Mouse (Mus musculus) hindbrain, embryonic 14.5 days (tissue): Measurements from ENCODE around the gene Cpne4. TPM values are rescaled to one million over a fixed set of nuclear protein-coding genes. Genes with fewer than 3 reads are reported as not detected.

Experiments used
- ATAC-seq: fragments of 200-750 bp; cut with Nextera tagmentation; 2 replicates; pipeline ENCODE4 v1.8.0; 2017; ENCODE audit warnings: moderate number of reproducible peaks, mild to moderate bottlenecking, moderate TSS enrichment, moderate library complexity; ENCODE audit not compliant: low FRiP score
- DNase-seq: peaks from one replicate; pipeline ENCODE4 v3.0.0-alpha.2; 2015; ENCODE audit warnings: low spot score
- H3K27ac ChIP-seq: fragments of 300-500 bp; sonication (generic); 2 replicates; pipeline ENCODE4 v1.5.1; 2014; ENCODE audit warnings: mild to moderate bottlenecking, moderate library complexity
- H3K27me3 ChIP-seq: fragments of 300-500 bp; sonication (generic); 2 replicates; pipeline ENCODE4 v1.6.1; 2014; ENCODE audit warnings: mild to moderate bottlenecking, low read length, mixed read lengths; ENCODE audit not compliant: control insufficient read depth, insufficient read depth
- H3K36me3 ChIP-seq: fragments of 300-500 bp; sonication (generic); replicated peaks from 2 replicates; pipeline ENCODE4 v1.6.1; 2014; ENCODE audit not compliant: control insufficient read depth, insufficient read depth
- H3K4me1 ChIP-seq: fragments of 300-500 bp; sonication (generic); replicated peaks from 2 replicates; pipeline ENCODE4 v1.6.1; 2014; ENCODE audit warnings: antibody characterized with exemption, low read length, mixed read lengths; ENCODE audit not compliant: control insufficient read depth, insufficient read depth
- H3K4me2 ChIP-seq: fragments of 300-500 bp; sonication (generic); replicated peaks from 2 replicates; pipeline ENCODE4 v1.6.1; 2014; ENCODE audit warnings: mild to moderate bottlenecking, moderate library complexity
- H3K4me3 ChIP-seq: fragments of 300-500 bp; sonication (generic); replicated peaks from 2 replicates; pipeline ENCODE4 v1.5.1; 2014; ENCODE audit warnings: mild to moderate bottlenecking, low read length
- H3K9ac ChIP-seq: fragments of 300-500 bp; sonication (generic); 2 replicates; pipeline ENCODE4 v1.6.1; 2014
- H3K9me3 ChIP-seq: fragments of 300-500 bp; sonication (generic); 2 replicates; pipeline ENCODE4 v1.6.1; 2016; ENCODE audit warnings: low read length; ENCODE audit not compliant: control insufficient read depth
- WGBS: fragments of 180-500 bp; shearing (Covaris S2); extraction: QIAGEN DNeasy Blood & Tissue Kit; methylation state at CpG from one replicate; pipeline ENCODE4 v1.1.7; 2014; 5-methylcytosine and 5-hydroxymethylcytosine counted together
- polyA plus RNA-seq: library from polyadenylated mRNA; unstranded; fragments of >200 nt; fragmentation: Nextera tagmentation; extraction: Ambion mirVana; gene quantifications from 2 replicates; pipeline ENCODE4 v1.2.1, GENCODE M21; 2014

The Cpne4 gene
- polyA plus RNA-seq, 1 experiment from 2014 or later = 11.5 TPM

DNA sequence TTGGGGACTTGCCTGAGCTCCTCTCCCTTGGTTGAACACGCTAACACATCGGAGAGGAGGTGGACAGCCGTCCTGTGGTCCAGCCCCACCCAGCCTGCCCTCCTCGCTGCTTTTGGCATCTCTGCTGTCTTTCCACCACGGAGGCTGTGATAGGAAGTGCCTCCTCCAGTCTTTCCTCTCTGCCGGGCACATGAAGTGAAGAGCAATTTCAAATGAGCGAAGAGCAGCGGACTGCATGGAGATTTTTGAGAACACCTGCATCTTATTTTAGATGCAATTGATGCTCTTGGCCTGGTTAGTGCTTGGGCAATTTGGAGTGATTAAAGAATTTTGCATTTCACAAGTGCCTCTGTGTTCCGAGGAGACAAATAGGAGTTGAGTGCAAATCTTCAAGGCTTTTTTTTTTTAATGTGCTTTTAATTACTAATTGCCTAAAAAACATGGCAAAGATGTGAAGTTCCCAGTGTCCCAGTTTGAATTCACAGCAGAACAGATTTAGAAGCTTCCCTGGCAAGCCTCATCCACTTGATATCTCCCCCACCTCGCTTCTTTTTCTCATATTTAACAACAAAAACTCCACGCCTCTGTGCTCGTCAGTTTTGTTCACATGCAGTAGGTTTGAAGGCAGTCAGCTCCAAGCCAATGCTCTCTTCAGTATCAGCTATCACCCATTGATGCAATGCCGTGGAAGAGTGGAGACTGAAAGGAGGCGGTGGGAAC is 195.7 kb downstream of the Cpne4 start:
- 84% methylated on average over 14 of the region's 14 CpGs for WGBS
- no peak for DNase-seq
- H3K36me3 ChIP-seq = no peaks in the 10 kb centered on the region
- no peak overlapping the region for H3K27ac ChIP-seq
- H3K9ac ChIP-seq = no peak overlapping the region
- H3K9me3 ChIP-seq = no peaks in the 10 kb centered on the region
- no peak overlapping the region for H3K4me2 ChIP-seq
- no peaks in the 10 kb centered on the region for H3K4me1 ChIP-seq
- H3K4me3 ChIP-seq = no peak overlapping the region
- H3K27me3 ChIP-seq = no peaks in the 10 kb centered on the region
- no peak for ATAC-seq

DNA sequence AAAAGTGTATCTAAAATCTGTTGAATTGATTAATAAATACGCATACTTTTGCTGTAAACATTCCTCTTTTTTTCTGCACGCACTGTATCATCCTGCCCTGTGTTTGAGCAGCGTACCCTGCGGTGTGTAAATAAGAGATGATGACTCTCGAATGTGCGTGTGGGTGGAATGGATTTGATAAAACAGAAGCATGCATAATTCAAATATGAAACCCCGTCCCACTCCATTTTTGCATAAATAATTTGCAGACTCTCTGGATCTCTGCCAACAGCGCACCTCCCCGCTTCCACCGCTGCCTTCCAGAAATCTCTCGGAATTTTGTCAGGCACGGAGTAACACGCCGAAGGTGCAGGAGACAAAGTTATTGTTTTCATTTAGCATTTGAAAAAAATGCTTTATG is 208.4 kb downstream of the Cpne4 start:
- DNase-seq (peak; percentile 53), ATAC-seq (no peak)
- Histone ChIP-seq H3K36me3 (no peaks in the 10 kb centered on the region), H3K4me2 (0 out of 2 replicates have a peak overlapping the region, but pooled peaks have one; percentile 17), H3K4me1 (no peaks in the 10 kb centered on the region), H3K27me3 (no peaks in the 10 kb centered on the region), H3K4me3 (no peak overlapping the region), H3K27ac (no peak overlapping the region), H3K9ac (no peak overlapping the region), H3K9me3 (no peaks in the 10 kb centered on the region)
- WGBS = 68% methylated on average over 14 of the region's 14 CpGs

DNA sequence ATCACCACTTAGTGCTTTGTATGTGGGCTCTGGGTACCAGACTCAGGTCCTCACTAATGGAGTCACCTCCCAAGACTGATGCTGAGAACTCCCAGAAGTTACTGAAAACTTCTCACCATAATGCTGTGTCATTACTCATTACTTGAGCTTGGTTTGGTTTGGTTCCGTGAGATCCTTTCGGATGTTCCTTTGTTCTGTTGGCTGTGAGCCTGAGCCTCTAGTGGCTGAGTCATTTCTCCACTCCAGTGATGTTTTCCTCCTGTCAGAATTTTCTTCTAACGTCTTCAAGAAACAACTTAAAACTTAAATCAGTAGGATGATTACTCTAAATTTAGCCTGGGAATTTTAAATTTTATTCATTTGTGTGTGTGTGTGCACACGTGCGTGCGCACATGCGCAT is 212.9 kb downstream of the Cpne4 start:
- no peaks in the 10 kb centered on the region for H3K9me3 ChIP-seq
- no peak overlapping the region for H3K27ac ChIP-seq
- H3K4me2 ChIP-seq = no peak overlapping the region
- H3K36me3 ChIP-seq = no peaks in the 10 kb centered on the region
- no peak overlapping the region for H3K9ac ChIP-seq
- no peak for DNase-seq
- H3K27me3 ChIP-seq = no peaks in the 10 kb centered on the region
- H3K4me3 ChIP-seq = no peak overlapping the region
- WGBS = 93% methylated on average over 7 of the region's 7 CpGs
- ATAC-seq = no peak
- no peaks in the 10 kb centered on the region for H3K4me1 ChIP-seq

DNA sequence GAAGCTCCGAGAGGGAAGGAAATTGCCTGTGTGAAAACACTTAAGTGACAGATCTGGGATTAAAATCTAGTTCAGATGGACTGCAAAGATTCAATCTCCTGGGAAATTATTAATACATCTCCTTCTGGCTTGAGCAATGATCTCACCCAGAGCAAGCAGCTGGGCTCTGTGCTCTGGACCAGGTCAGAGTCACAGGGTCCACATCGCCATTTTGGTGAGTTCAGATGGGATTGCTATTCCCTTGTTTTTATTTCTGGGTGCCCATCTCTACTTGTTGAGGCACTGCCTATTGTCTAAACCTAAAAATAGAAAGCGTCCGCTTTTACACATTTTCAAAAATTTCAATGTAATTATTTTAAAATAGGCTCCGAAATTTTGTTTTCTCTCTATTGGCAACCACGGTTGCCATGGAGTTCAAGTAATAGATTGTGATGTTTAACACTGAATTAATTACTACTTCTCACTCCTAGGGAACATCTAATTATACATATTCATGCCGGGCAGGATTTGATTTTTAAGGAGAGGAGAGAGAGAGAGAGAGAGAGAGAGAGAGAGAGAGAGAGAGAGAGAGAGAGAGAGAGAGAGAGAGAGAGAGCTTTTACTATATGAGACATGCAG is 229.2 kb downstream of the Cpne4 start:
- H3K27me3 ChIP-seq = no peaks in the 10 kb centered on the region
- H3K4me2 ChIP-seq = no peak overlapping the region
- no peaks in the 10 kb centered on the region for H3K4me1 ChIP-seq
- no peak overlapping the region for H3K27ac ChIP-seq
- no peaks in the 10 kb centered on the region for H3K36me3 ChIP-seq
- ATAC-seq (no peak), DNase-seq (no peak)
- no peak overlapping the region for H3K4me3 ChIP-seq
- WGBS = 70% methylated on average over 7 of the region's 7 CpGs
- no peaks in the 10 kb centered on the region for H3K9me3 ChIP-seq
- H3K9ac ChIP-seq = no peak overlapping the region

DNA sequence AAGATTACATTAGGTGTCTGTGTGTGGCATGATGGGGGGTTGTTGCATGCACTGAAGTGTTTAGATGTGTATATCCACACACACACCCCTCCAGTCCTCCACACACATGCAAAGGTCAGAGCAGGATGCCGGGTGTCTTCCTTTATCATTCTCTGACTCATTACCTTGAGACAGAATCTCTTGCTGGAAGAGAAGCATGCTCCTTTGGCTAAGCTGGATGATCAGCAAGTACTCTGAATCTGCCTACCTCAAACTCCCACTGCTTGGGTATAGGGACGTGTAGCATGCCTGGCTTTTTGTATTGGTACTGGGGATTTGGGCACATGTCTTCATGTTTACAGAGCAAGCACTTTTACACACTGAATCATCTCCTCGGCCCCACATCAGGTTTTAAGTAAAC is 230.0 kb downstream of the Cpne4 start:
- Histone ChIP-seq H3K9ac (no peak overlapping the region), H3K9me3 (no peaks in the 10 kb centered on the region), H3K27ac (no peak overlapping the region), H3K4me3 (no peak overlapping the region), H3K4me1 (no peaks in the 10 kb centered on the region), H3K27me3 (no peaks in the 10 kb centered on the region), H3K36me3 (no peaks in the 10 kb centered on the region), H3K4me2 (no peak overlapping the region)
- DNase-seq (no peak), ATAC-seq (no peak)
- 81% methylated on average over 3 of the region's 3 CpGs for WGBS

DNA sequence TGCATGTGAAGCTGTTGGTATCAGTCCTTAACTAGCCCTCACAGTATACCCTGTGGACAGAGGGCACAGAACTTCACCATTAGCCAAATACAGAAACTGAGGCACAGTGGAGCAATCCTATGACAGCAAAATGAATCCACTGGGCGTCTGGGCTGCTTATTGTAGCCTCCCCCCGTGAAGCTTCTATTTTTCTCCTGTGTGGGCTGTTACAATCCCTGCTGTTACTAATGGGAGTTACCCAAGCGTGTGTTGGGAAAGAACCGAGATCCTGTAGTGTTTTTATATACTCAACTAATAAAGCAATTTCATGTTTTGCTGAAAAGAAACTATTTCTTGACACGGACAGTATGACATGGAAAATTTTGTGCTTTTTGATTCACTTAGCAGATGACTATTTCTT is 230.7 kb downstream of the Cpne4 start:
- DNase-seq (no peak), ATAC-seq (no peak)
- no peaks in the 10 kb centered on the region for H3K27me3 ChIP-seq
- H3K36me3 ChIP-seq = no peaks in the 10 kb centered on the region
- 55% methylated on average over 5 of the region's 5 CpGs for WGBS
- H3K4me3 ChIP-seq = no peak overlapping the region
- H3K27ac ChIP-seq = no peak overlapping the region
- no peak overlapping the region for H3K9ac ChIP-seq
- no peaks in the 10 kb centered on the region for H3K9me3 ChIP-seq
- H3K4me2 ChIP-seq = no peak overlapping the region
- no peaks in the 10 kb centered on the region for H3K4me1 ChIP-seq

DNA sequence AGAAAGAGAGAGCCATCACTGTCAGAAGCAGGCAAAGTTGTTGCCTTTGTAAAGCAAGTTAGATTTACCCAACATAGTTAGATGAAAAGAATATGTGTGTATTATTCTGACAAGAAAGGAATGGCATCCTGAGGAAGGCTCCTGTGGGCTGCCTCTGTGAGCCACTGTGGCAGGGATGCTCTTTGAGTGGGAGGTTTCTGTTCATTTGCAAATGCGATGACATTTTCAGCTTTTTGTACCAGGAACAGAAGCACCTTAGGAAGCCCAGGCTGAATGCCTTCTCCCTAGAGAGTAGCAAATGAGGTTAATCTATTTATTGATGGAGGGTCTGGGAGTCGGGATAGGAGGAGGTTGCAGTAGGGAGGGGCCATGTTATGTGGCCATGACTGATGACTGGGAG is 249.5 kb downstream of the Cpne4 start:
- WGBS = 7% methylated on average over 2 of the region's 2 CpGs
- Histone ChIP-seq H3K4me1 (no peaks in the 10 kb centered on the region), H3K36me3 (no peaks in the 10 kb centered on the region), H3K9me3 (no peaks in the 10 kb centered on the region), H3K4me3 (no peak overlapping the region), H3K9ac (no peak overlapping the region), H3K27me3 (no peaks in the 10 kb centered on the region), H3K27ac (no peak overlapping the region), H3K4me2 (no peak overlapping the region)
- DNase-seq = no peak
- no peak for ATAC-seq

DNA sequence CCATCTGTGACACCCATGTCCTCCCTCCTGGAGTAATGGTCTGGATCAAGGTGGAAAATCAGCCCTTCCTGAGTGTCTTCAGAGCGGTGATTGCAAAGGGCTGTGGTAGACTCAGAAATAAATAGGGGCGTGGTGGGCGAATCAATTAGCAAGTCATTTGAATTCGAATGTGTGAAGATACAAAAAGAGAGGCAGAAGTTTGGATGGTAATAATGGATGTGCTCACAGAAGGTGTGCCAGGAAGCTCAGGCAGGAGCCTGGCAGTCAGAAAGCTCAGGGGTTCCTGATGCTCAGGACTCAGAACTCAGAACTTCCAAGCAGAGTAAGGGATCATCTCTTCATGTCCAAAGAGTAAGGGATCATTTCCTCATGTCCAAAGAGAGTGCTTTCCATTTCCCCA is 257.7 kb downstream of the Cpne4 start:
- Histone ChIP-seq H3K27me3 (no peaks in the 10 kb centered on the region), H3K4me3 (no peak overlapping the region), H3K4me2 (no peak overlapping the region), H3K36me3 (no peaks in the 10 kb centered on the region), H3K4me1 (no peaks in the 10 kb centered on the region), H3K9ac (no peak overlapping the region), H3K9me3 (no peaks in the 10 kb centered on the region), H3K27ac (no peak overlapping the region)
- WGBS = 67% methylated on average over 4 of the region's 4 CpGs
- no peak for ATAC-seq
- DNase-seq = no peak

DNA sequence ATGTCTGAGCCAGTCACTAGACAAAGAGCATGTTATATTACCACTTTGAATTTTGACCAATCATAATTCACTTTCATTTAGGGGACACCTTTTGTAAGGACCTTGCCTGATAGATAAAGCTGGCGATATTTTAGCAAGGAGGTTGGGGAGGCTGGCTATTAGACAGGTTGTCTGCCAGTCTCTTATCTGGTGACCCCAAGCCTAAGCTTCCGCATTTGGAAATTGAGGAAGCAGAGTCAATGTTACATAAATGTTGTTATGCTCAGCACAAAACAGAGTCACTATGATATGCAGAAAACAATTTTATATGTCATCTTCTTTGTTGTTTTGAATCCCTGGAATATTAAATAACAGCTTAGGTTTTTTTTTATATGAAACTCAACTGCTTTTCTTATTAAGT is 267.6 kb downstream of the Cpne4 start:
- 95% methylated on average over 2 of the region's 2 CpGs for WGBS
- DNase-seq (no peak), ATAC-seq (no peak)
- H3K9me3 ChIP-seq = no peaks in the 10 kb centered on the region
- H3K36me3 ChIP-seq = no peaks in the 10 kb centered on the region
- H3K4me1 ChIP-seq = no peaks in the 10 kb centered on the region
- H3K4me2 ChIP-seq = no peak overlapping the region
- no peak overlapping the region for H3K9ac ChIP-seq
- H3K4me3 ChIP-seq = no peak overlapping the region
- no peak overlapping the region for H3K27ac ChIP-seq
- H3K27me3 ChIP-seq = no peaks in the 10 kb centered on the region
